Mouse (Mus musculus) neural tube, embryonic 15.5 days (tissue): ENCODE results near the gene Dnajb8. TPM values are rescaled to one million over a fixed set of nuclear protein-coding genes. Genes with fewer than 3 reads are reported as not detected.

ENCODE experiments used
- ATAC-seq: fragments of 200-750 bp; cut with Nextera tagmentation; 2 replicates; pipeline ENCODE4 v1.8.0; 2017; ENCODE audit warnings: mild to moderate bottlenecking, moderate TSS enrichment, moderate library complexity; ENCODE audit not compliant: low FRiP score
- H3K27ac ChIP-seq: fragments of 300-500 bp; sonication (generic); replicated peaks from 2 replicates; pipeline ENCODE4 v1.5.1; 2015; ENCODE audit warnings: mild to moderate bottlenecking, inconsistent platforms
- H3K27me3 ChIP-seq: fragments of 300-500 bp; sonication (generic); replicated peaks from 2 replicates; pipeline ENCODE4 v1.6.1; 2015; ENCODE audit warnings: inconsistent platforms
- H3K36me3 ChIP-seq: fragments of 300-500 bp; sonication (generic); 2 replicates; pipeline ENCODE4 v1.6.1; 2015; ENCODE audit warnings: inconsistent platforms
- H3K4me1 ChIP-seq: fragments of 300-500 bp; sonication (generic); 2 replicates; pipeline ENCODE4 v1.6.1; 2015; ENCODE audit warnings: inconsistent platforms
- H3K4me2 ChIP-seq: fragments of 300-500 bp; sonication (generic); 2 replicates; pipeline ENCODE4 v1.6.1; 2015; ENCODE audit warnings: inconsistent platforms, mild to moderate bottlenecking, moderate library complexity
- H3K4me3 ChIP-seq: fragments of 300-500 bp; sonication (generic); replicated peaks from 2 replicates; pipeline ENCODE4 v1.5.1; 2015; ENCODE audit warnings: mild to moderate bottlenecking, inconsistent platforms
- H3K9ac ChIP-seq: fragments of 300-500 bp; sonication (generic); replicated peaks from 2 replicates; pipeline ENCODE4 v1.6.1; 2015; ENCODE audit warnings: mild to moderate bottlenecking, inconsistent platforms
- H3K9me3 ChIP-seq: fragments of 300-500 bp; sonication (generic); replicated peaks from 2 replicates; pipeline ENCODE4 v1.6.1; 2016; ENCODE audit warnings: inconsistent platforms
- WGBS: fragments of 180-500 bp; shearing (Covaris S2); methylation state at CpG from one replicate; pipeline ENCODE4 v1.1.7; 2015; ENCODE audit warnings: mixed read lengths; 5-methylcytosine and 5-hydroxymethylcytosine counted together
- polyA plus RNA-seq: library from polyadenylated mRNA; unstranded; fragments of >200 nt; fragmentation: Nextera tagmentation; extraction: Ambion mirVana; gene quantifications from 2 replicates; pipeline ENCODE4 v1.2.1, GENCODE M21; 2015

Gene Dnajb8
- polyA plus RNA-seq: not detected in 2 replicates

DNA sequence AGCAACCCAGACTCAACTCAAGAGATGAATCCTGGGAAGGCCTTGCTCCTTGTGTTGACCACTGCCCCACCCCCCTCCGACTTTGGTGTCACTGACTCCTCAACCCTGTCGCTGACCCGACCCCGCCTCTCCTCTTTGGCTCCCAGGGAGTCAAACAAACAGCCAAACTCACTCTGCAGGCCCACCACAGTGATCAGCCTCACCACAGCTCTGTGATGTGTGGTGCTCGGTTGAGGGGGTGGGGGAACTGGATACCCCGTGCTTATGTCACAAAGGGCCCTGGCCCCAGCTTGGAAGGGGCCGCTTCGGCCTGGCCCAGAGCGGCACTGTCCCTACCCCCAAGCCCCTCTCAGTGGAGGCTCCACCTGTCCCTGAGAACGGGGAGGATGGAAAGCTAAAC lies at the start of gene Dnajb8:
Dnajb8 (plus strand) TSS at position 301 of the 400 bp plus-strand sequence.
- no peaks in the 10 kb centered on the region for H3K36me3 ChIP-seq
- WGBS: 47% methylated on average over 10 of the region's 10 CpGs
- H3K27me3 ChIP-seq: peaks cover 3% of the 10 kb centered on the region; the same call in 1 of the 2 replicates
- H3K9ac ChIP-seq: no peak within 1 kb of the TSS
- H3K27ac ChIP-seq: no peak within 1 kb of the TSS
- no peaks in the 10 kb centered on the region for H3K9me3 ChIP-seq
- no peak for ATAC-seq
- H3K4me1 ChIP-seq: peaks cover 2% of the 10 kb centered on the region; the same call in 1 of the 2 replicates
- no peak within 1 kb of the TSS for H3K4me3 ChIP-seq
- no peak within 1 kb of the TSS for H3K4me2 ChIP-seq

DNA sequence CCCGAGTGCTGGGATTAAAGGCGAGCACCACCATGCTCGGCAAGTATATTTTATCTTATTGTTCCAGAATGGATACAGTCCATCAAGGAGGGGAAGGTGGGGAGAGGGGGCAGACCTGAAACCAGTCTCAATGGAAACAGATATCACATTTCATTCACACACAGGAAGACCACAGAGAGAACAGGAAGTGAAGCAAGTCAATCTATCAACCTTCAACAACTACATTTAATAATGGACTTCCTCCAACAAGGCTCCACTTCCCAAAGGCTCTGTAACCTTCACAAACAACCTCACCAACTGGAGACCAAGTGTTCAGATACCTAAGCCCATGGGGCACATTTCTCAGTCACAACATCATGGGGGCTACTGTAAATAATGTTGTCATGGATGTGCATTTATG lies 47.9 kb upstream of the Dnajb8 start:
- WGBS: 94% methylated on average over 3 of the region's 3 CpGs
- no peak overlapping the region for H3K4me3 ChIP-seq
- H3K36me3 ChIP-seq: no peaks in the 10 kb centered on the region
- no peak overlapping the region for H3K9ac ChIP-seq
- no peaks in the 10 kb centered on the region for H3K4me1 ChIP-seq
- H3K4me2 ChIP-seq: no peak overlapping the region
- H3K27me3 ChIP-seq: no peaks in the 10 kb centered on the region
- no peak for ATAC-seq
- H3K27ac ChIP-seq: no peak overlapping the region
- H3K9me3 ChIP-seq: peaks cover 10% of the 10 kb centered on the region; the same call in 1 of the 2 replicates

DNA sequence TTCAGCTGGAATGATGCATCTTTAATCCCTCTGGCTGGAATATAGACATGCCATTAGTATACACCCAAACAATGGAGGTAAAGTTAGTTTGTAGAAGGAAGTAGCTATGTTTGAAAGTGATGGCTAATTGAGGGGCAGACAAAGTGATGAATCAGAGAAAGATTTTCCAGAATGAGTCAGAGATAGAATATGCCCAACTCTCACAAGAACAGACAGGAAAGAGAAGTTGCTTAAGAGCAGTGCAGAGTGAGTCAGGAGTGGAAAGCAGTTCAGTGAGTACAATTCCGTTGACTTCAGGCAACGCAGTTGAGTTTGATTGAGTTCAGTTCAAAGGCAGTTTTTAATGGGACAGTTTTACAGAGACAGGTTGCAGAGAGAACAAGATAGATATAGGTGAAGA lies 47.4 kb upstream of the Dnajb8 start:
- Histone ChIP-seq H3K9ac (no peak overlapping the region), H3K27ac (no peak overlapping the region), H3K4me1 (no peaks in the 10 kb centered on the region), H3K27me3 (no peaks in the 10 kb centered on the region), H3K36me3 (no peaks in the 10 kb centered on the region), H3K9me3 (peaks cover 10% of the 10 kb centered on the region; the same call in 1 of the 2 replicates), H3K4me3 (no peak overlapping the region), H3K4me2 (no peak overlapping the region)
- WGBS: 95% methylated on average over 2 of the region's 2 CpGs
- no peak for ATAC-seq

DNA sequence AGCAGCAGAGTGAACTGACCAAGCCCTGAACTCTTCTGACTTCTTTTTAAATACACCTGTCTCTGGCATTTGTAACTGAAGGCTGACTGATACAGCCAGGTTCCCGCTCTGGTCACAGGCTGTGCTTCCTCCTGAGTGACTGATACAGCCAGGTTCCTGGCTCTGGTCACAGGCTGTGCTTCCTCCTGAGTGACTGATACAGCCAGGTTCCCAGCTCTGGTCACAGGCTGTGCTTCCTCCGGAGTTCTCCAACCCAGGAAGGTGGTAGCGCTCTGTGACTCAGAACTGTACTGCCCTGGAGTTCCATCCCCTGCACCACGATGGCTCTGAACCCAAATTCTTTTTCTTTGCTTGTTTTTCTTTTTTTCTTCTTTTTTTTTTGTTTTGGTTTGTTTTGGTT lies 37.4 kb upstream of the Dnajb8 start:
- Histone ChIP-seq H3K27ac (no peak overlapping the region), H3K4me2 (no peak overlapping the region), H3K9ac (no peak overlapping the region), H3K27me3 (peaks cover 30% of the 10 kb centered on the region), H3K9me3 (no peaks in the 10 kb centered on the region), H3K4me3 (no peak overlapping the region), H3K36me3 (no peaks in the 10 kb centered on the region), H3K4me1 (peaks cover 5% of the 10 kb centered on the region)
- 78% methylated on average over 4 of the region's 4 CpGs for WGBS
- ATAC-seq: no peak

DNA sequence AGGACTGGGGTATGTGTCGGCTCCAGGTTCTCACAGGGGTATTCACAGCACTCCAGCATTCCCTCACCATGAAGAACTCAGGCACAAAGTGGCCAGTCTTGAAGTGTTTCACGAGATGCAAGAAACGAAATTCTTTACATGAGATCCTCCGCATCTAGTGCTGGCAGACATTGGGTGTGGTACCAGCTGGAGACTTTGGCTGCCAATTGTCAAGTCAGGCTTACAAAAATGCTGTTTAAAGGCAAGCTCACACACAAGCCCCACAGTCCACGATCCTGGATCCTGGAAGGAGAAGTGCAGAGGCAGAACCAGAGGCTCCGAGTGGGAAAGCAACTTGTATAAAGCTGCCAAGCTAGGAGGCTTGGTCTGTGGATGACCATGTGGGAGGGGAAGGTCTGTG lies 33.9 kb upstream of the Dnajb8 start:
- no peak overlapping the region for H3K9ac ChIP-seq
- H3K9me3 ChIP-seq: no peaks in the 10 kb centered on the region
- H3K27ac ChIP-seq: no peak overlapping the region
- no peak overlapping the region for H3K4me2 ChIP-seq
- 81% methylated on average over 6 of the region's 6 CpGs for WGBS
- H3K4me1 ChIP-seq: peaks cover 17% of the 10 kb centered on the region
- ATAC-seq: no peak
- H3K36me3 ChIP-seq: no peaks in the 10 kb centered on the region
- H3K4me3 ChIP-seq: no peak overlapping the region
- H3K27me3 ChIP-seq: peaks cover 65% of the 10 kb centered on the region

DNA sequence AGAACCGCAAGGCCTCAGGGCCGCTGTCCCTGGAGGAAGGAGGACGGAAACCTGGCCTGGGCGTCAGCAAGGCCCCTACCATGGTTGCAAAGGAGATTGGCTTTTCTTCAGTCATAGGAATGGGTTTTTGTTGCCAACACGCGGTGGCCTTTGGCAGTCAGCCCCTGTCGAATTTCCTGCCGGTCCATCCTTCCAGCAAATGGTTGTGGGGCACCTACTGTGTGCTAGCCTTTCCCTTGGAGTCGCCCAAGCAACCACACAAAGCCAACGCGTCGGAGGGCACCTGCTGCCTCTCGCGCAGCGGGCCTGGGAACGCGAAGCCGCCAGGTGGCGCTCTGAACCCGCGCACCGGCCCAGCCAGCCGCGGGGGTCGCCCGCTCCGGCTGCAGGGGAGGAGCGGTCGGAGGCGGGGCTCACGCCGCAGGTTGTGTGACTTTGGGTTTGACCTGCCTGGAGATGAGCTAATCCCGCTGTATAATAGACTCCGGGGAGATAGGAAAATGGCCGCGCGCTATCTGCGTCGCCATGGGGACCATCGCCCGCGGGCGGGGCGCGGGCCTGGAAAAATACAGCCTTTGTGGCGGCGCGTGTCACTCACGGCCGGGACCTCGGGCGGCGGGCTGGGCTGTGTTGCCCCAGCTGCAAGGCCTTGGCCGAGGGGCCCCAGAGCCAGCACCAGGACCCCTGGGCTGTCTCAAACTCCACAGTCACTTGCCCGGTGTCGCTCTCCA lies 32.6 kb upstream of the Dnajb8 start:
- H3K9me3 ChIP-seq: no peaks in the 10 kb centered on the region
- H3K27ac ChIP-seq: no peak overlapping the region
- WGBS: 2% methylated on average over 56 of the region's 56 CpGs

DNA sequence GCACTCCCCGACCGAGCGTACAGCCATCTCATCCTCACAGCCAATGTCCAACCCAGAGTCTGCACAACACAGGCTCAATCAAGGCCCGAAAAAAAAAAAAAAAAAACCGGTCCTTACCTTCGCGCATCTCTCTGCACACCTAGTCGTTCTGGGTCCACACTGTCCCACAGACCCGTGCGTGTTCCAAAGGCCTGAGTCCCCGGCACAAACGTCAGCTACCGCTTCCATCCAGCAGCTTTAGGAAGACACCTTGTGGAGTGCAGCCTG lies 32.1 kb upstream of the Dnajb8 start:
- peak overlapping the region; percentile 42; the same call in 1 of the 2 replicates for H3K9ac ChIP-seq
- peaks cover 81% of the 10 kb centered on the region for H3K27me3 ChIP-seq
- ATAC-seq: 0 out of 2 replicates have a peak, but pooled peaks have one; percentile 14
- WGBS: 3% methylated on average over 13 of the region's 13 CpGs
- H3K4me3 ChIP-seq: peak overlapping the region; percentile 55
- peaks cover 28% of the 10 kb centered on the region for H3K4me1 ChIP-seq
- no peaks in the 10 kb centered on the region for H3K36me3 ChIP-seq
- peak overlapping the region; percentile 93 for H3K4me2 ChIP-seq
- no peaks in the 10 kb centered on the region for H3K9me3 ChIP-seq
- no peak overlapping the region for H3K27ac ChIP-seq

More for the DNA sequence above, 32.6 kb upstream of the Dnajb8 start:
- Histone ChIP-seq H3K4me1 (peaks cover 28% of the 10 kb centered on the region), H3K27me3 (peaks cover 76% of the 10 kb centered on the region), H3K9ac (peak overlapping the region; percentile 42), H3K4me2 (peak overlapping the region; percentile 93), H3K36me3 (no peaks in the 10 kb centered on the region), H3K4me3 (peak overlapping the region; percentile 55)
- peak; percentile 71 for ATAC-seq

DNA sequence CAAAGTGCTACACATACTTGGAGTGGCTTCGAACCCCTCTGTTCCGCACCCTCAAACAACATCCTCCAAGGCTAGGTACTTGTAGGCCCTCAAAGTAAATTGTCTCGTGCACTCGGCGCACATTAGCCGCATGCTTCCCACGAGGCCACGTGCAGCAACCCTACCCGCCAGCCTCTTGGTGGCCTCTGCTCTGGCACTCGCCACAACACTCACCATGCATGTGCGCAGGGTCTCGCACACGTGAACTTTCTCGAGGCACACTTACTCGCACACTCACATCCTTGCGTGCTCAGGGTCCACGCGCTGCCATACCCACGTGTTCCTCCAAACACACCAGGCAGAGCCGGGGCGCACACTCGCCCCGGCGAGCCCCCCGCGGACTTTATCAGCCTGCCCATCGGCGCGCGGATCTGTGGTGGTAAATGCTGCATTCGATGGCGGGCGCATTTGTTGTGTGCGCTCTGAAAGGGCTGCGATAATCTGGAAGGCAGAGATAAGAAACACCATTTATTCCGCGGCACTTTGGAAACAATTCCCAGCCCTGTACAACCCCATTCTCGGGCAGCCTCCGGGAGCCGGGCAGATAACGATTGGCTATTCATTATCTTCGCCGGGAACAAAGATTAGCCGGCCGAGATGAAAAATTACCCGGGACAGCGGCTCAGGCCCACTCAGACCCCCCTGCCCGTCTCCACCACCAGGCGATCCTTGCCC lies 31.6 kb upstream of the Dnajb8 start:
- Histone ChIP-seq H3K4me3 (peak overlapping the region; percentile 55; the same call in 1 of the 2 replicates), H3K27me3 (peaks cover 86% of the 10 kb centered on the region), H3K4me2 (peak overlapping the region; percentile 93), H3K4me1 (peaks cover 28% of the 10 kb centered on the region), H3K36me3 (no peaks in the 10 kb centered on the region), H3K9ac (no peak overlapping the region), H3K9me3 (no peaks in the 10 kb centered on the region), H3K27ac (no peak overlapping the region)
- 2% methylated on average over 49 of the region's 49 CpGs for WGBS
- no peak; the same call in 1 of the 2 replicates for ATAC-seq

DNA sequence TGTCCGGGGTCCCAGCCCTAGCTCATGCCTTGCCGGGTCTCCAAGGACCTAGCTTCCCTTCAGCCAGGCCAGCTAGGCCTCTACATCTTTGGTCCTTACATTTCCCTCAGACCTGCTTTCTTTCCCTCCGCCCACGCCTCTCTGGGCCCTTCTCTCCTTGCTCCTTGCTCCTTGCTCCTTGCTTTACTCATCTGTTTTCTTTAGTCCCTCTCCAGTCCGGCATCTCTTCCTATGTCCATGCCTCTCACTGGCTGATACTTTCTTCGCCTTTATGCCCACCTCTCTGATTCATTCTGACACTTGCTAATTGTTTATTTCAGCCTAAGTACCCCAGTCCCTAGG lies 31.1 kb upstream of the Dnajb8 start:
- Histone ChIP-seq H3K9ac (no peak overlapping the region), H3K4me2 (no peak overlapping the region), H3K36me3 (no peaks in the 10 kb centered on the region), H3K27ac (no peak overlapping the region), H3K4me1 (peaks cover 28% of the 10 kb centered on the region), H3K27me3 (peaks cover 92% of the 10 kb centered on the region), H3K4me3 (no peak overlapping the region), H3K9me3 (no peaks in the 10 kb centered on the region)
- ATAC-seq: no peak
- WGBS: 16% methylated on average over 6 of the region's 6 CpGs

DNA sequence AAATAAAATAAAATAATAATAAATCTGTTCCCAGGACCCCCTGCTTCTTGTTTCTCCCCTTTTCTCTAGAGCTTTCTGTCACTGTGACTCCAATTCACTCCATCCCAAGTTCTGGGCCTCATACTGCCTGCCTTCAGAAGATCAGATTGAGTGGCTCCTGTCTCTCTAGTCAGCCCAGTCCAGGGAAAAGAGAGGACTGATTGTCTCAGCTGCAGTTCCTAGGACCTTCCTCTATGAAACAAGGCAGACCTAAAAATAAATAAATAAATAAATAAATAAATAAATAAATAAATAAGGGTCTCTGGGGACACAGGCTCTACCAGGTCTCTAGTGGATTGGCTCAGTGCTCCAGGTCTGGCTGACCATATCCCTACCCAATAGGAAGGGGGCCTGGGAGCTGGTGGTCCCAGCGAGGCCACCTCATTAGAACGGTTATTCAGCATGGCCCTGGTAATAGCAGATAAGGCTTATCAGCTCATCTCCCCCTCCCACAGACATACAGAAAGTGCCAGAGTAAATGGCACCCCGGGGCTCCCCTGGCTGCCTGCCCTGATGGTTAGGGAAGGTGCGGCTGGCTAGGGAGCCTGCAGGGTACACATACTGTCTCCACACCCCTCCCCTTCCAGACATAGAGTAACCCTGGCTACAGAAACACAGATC lies 30.5 kb upstream of the Dnajb8 start:
- Histone ChIP-seq H3K4me1 (peaks cover 31% of the 10 kb centered on the region), H3K27ac (no peak overlapping the region), H3K9ac (no peak overlapping the region)

DNA sequence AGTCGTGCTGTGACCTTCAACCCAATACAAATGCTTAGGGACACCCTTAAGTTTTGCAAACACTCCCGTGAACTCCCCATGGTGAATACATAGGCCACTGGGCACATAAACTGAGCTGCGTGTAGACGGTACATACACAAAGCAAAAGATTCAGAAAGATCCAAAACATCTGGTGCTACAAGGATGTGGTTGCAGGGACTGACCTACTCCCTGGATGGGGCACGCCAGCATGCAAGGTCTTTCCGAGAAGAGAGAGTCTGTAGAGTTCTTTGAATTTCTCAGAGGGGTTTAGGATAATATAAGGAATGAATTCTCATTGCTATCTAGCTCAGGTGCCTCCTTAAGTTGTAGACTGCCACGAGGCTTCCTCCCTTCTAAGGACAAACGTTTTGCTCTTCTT lies 29.3 kb upstream of the Dnajb8 start:
- Histone ChIP-seq H3K36me3 (no peaks in the 10 kb centered on the region), H3K4me2 (no peak overlapping the region), H3K27me3 (peaks cover 98% of the 10 kb centered on the region), H3K4me1 (peaks cover 43% of the 10 kb centered on the region), H3K27ac (no peak overlapping the region), H3K4me3 (no peak overlapping the region), H3K9ac (no peak overlapping the region), H3K9me3 (no peaks in the 10 kb centered on the region)
- no peak for ATAC-seq
- WGBS: 11% methylated on average over 8 of the region's 8 CpGs

More for the DNA sequence above, 30.5 kb upstream of the Dnajb8 start:
- no peaks in the 10 kb centered on the region for H3K9me3 ChIP-seq
- peaks cover 95% of the 10 kb centered on the region for H3K27me3 ChIP-seq
- WGBS: 22% methylated on average over 4 of the region's 4 CpGs
- H3K36me3 ChIP-seq: no peaks in the 10 kb centered on the region
- ATAC-seq: no peak
- no peak overlapping the region for H3K4me2 ChIP-seq
- H3K4me3 ChIP-seq: no peak overlapping the region
